Mouse (Mus musculus) CD4-positive helper T cell, adult 2 months (primary cell): ENCODE measurements around the gene Mmgt2.
A peak's percentile ranks its signal among the peaks of the same experiment; 100 is the strongest.
"Not testable (repeated sequence)": the region's sequence is repeated elsewhere in the genome, so short reads cannot be mapped to it uniquely, and the experiment has no call there.

ENCODE experiments used
- DNase-seq: peaks from one replicate; pipeline ENCODE4 v3.0.0-alpha.2; 2012; ENCODE audit warnings: low read depth, missing footprints, low spot score

Gene Mmgt2

GRCm38 (mm10) chr11:62645337-62645675 is 3.2 kb upstream of the Mmgt2 start:
- DNase-seq, result no peak

- no peak for DNase-seq
Observed at GRCm38 (mm10) chr11:62645732-62646494, 2.6 kb upstream of the Mmgt2 start.

- DNase-seq, result no peak
Observed at GRCm38 (mm10) chr11:62646495-62646843, 2.0 kb upstream of the Mmgt2 start.

GRCm38 (mm10) chr11:62646958-62647515 is 1.4 kb upstream of the Mmgt2 start:
- no peak for DNase-seq

GRCm38 (mm10) chr11:62647661-62648590 is 538 bp upstream of the Mmgt2 start, which contains the start of gene Lrrc75a:
TSS of gene Lrrc75a (minus strand) at chr11:62648523.
- DNase-seq, result no peak

GRCm38 (mm10) chr11:62649803-62650202 is 1.3 kb downstream of the Mmgt2 start:
- DNase-seq, result not testable (repeated sequence)

GRCm38 (mm10) chr11:62651563-62651962 is 3.1 kb downstream of the Mmgt2 start:
- no peak for DNase-seq

GRCm38 (mm10) chr11:62652080-62652479 is 3.6 kb downstream of the Mmgt2 start:
- DNase-seq, result no peak

GRCm38 (mm10) chr11:62660885-62661284 is 12.4 kb downstream of the Mmgt2 start:
- no peak for DNase-seq

GRCm38 (mm10) chr11:62664250-62664649 is 15.8 kb downstream of the Mmgt2 start:
- no peak for DNase-seq

GRCm38 (mm10) chr11:62668986-62669385 is 20.5 kb downstream of the Mmgt2 start:
- no peak for DNase-seq

- no peak for DNase-seq
Observed at GRCm38 (mm10) chr11:62669471-62669870, 21.0 kb downstream of the Mmgt2 start.

- no peak for DNase-seq
Observed at GRCm38 (mm10) chr11:62670006-62670405, 21.5 kb downstream of the Mmgt2 start.

GRCm38 (mm10) chr11:62675480-62676289 is 27.2 kb downstream of the Mmgt2 start:
- peak; percentile 69 for DNase-seq

GRCm38 (mm10) chr11:62676290-62676596 is 27.8 kb downstream of the Mmgt2 start:
- DNase-seq, result no peak

- no peak for DNase-seq
Observed at GRCm38 (mm10) chr11:62678778-62679354, 30.4 kb downstream of the Mmgt2 start.

- DNase-seq, result no peak
Observed at GRCm38 (mm10) chr11:62679954-62680353, 31.5 kb downstream of the Mmgt2 start.

- no peak for DNase-seq
Observed at GRCm38 (mm10) chr11:62691592-62691991, 43.1 kb downstream of the Mmgt2 start.

- peak; percentile 80 for DNase-seq
Observed at GRCm38 (mm10) chr11:62693299-62694184, 45.1 kb downstream of the Mmgt2 start.

- no peak for DNase-seq
Observed at GRCm38 (mm10) chr11:62695126-62695525, 46.7 kb downstream of the Mmgt2 start.
